Mouse (Mus musculus) embryonic facial prominence, embryonic 11.5 days (tissue): ENCODE results near the gene Tpx2. TPM values are rescaled to one million over a fixed set of nuclear protein-coding genes. Genes with fewer than 3 reads are reported as not detected.

ENCODE experiments used
- ATAC-seq: fragments of 200-750 bp; cut with Nextera tagmentation; replicated peaks from 2 replicates; pipeline ENCODE4 v1.8.0; 2017; ENCODE audit warnings: low read depth; ENCODE audit not compliant: insufficient number of reproducible peaks, low FRiP score, low TSS enrichment
- DNase-seq: peaks from one replicate; pipeline ENCODE4 v3.0.0-alpha.2; 2015; ENCODE audit warnings: low spot score
- H3K27ac ChIP-seq: fragments of 300-500 bp; sonication (generic); replicated peaks from 2 replicates; pipeline ENCODE4 v1.5.1; 2014; ENCODE audit warnings: mild to moderate bottlenecking, low read depth, low read length, control low read depth
- H3K27me3 ChIP-seq: fragments of 300-500 bp; sonication (generic); 2 replicates; pipeline ENCODE4 v1.6.1; 2014; ENCODE audit warnings: mild to moderate bottlenecking, low read length, moderate library complexity, mixed read lengths; ENCODE audit not compliant: control insufficient read depth, insufficient read depth
- H3K36me3 ChIP-seq: fragments of 300-500 bp; sonication (generic); replicated peaks from 2 replicates; pipeline ENCODE4 v1.6.1; 2014; ENCODE audit warnings: low read depth, mild to moderate bottlenecking, low read length, moderate library complexity, mixed read lengths; ENCODE audit not compliant: control insufficient read depth, insufficient read depth
- H3K4me1 ChIP-seq: fragments of 300-500 bp; sonication (generic); 2 replicates; pipeline ENCODE4 v1.6.1; 2014; ENCODE audit warnings: low read length, mixed read lengths; ENCODE audit not compliant: control insufficient read depth, insufficient read depth
- H3K4me2 ChIP-seq: fragments of 300-500 bp; sonication (generic); 2 replicates; pipeline ENCODE4 v1.6.1; 2014; ENCODE audit warnings: low read depth, mild to moderate bottlenecking, control low read depth, low read length, moderate library complexity
- H3K4me3 ChIP-seq: fragments of 300-500 bp; sonication (generic); 2 replicates; pipeline ENCODE4 v1.5.1; 2014; ENCODE audit warnings: low read depth, low read length, control low read depth
- H3K9ac ChIP-seq: fragments of 300-500 bp; sonication (generic); replicated peaks from 2 replicates; pipeline ENCODE4 v1.6.1; 2014; ENCODE audit warnings: mild to moderate bottlenecking, control low read depth, low read length
- H3K9me3 ChIP-seq: fragments of 300-500 bp; sonication (generic); replicated peaks from 2 replicates; pipeline ENCODE4 v1.6.1; 2016; ENCODE audit warnings: mild to moderate bottlenecking, low read length, inconsistent platforms, mixed read lengths; ENCODE audit not compliant: control insufficient read depth
- WGBS: fragments of 180-500 bp; shearing (Covaris S2); extraction: QIAGEN DNeasy Blood & Tissue Kit; methylation state at CpG from one replicate; pipeline ENCODE4 v1.1.7; 2014; 5-methylcytosine and 5-hydroxymethylcytosine counted together
- polyA plus RNA-seq: library from polyadenylated mRNA; unstranded; fragments of >200 nt; fragmentation: Nextera tagmentation; extraction: Ambion mirVana; gene quantifications from 2 replicates; pipeline ENCODE4 v1.2.1, GENCODE M21; 2014

The Tpx2 gene
- polyA plus RNA-seq, 1 experiment from 2014 or later, result 190 TPM

GRCm38 (mm10) chr2:152925189-152925872, 77.6 kb downstream of the Tpx2 start:
- ATAC-seq (peak; percentile 54; the same call in 1 of the 2 replicates), DNase-seq (peak; percentile 79)
- Histone ChIP-seq H3K9ac (no peak overlapping the region), H3K9me3 (no peaks in the 10 kb centered on the region), H3K36me3 (no peaks in the 10 kb centered on the region), H3K4me3 (no peak overlapping the region), H3K27ac (peak overlapping the region; percentile 82), H3K4me2 (no peak overlapping the region; the same call in 1 of the 2 replicates), H3K27me3 (no peaks in the 10 kb centered on the region), H3K4me1 (peaks cover 9% of the 10 kb centered on the region)
- WGBS, result 28% methylated on average over 11 of the region's 11 CpGs

DNA sequence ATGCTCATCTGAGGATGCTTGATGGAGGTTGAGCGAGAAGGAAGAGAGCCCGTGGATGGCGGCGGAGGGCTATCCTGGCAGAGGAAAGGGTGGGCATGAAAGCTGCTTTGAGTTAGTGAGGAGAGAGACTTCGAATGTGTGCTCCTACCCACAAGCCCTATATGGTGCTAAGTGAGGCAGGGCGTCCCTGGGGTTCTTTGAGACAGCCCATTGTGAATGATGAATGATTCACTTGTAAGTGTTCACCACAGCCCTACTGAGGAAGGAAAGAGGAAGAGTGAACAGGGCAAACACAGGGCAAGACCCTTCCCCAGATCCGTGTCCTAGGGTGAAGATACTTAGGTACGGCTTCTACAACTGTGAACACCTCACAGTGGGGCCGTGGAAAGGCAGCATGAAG, 79.1 kb downstream of the Tpx2 start:
- no peak for DNase-seq
- peaks cover 9% of the 10 kb centered on the region for H3K4me1 ChIP-seq
- H3K4me2 ChIP-seq, result no peak overlapping the region
- H3K27me3 ChIP-seq, result no peaks in the 10 kb centered on the region
- ATAC-seq, result no peak
- 56% methylated on average over 9 of the region's 9 CpGs for WGBS
- H3K27ac ChIP-seq, result no peak overlapping the region
- H3K36me3 ChIP-seq, result no peaks in the 10 kb centered on the region
- H3K9ac ChIP-seq, result no peak overlapping the region
- H3K4me3 ChIP-seq, result no peak overlapping the region
- no peaks in the 10 kb centered on the region for H3K9me3 ChIP-seq

- Histone ChIP-seq H3K4me3 (no peak overlapping the region), H3K36me3 (no peaks in the 10 kb centered on the region), H3K27me3 (no peaks in the 10 kb centered on the region), H3K4me2 (no peak overlapping the region), H3K9ac (no peak overlapping the region), H3K27ac (no peak overlapping the region), H3K9me3 (no peaks in the 10 kb centered on the region), H3K4me1 (peaks cover 7% of the 10 kb centered on the region)
- no peak for DNase-seq
- ATAC-seq, result no peak
- 61% methylated on average over 5 of the region's 5 CpGs for WGBS
Measured at GRCm38 (mm10) chr2:152927371-152927770, 79.6 kb downstream of the Tpx2 start.

DNA sequence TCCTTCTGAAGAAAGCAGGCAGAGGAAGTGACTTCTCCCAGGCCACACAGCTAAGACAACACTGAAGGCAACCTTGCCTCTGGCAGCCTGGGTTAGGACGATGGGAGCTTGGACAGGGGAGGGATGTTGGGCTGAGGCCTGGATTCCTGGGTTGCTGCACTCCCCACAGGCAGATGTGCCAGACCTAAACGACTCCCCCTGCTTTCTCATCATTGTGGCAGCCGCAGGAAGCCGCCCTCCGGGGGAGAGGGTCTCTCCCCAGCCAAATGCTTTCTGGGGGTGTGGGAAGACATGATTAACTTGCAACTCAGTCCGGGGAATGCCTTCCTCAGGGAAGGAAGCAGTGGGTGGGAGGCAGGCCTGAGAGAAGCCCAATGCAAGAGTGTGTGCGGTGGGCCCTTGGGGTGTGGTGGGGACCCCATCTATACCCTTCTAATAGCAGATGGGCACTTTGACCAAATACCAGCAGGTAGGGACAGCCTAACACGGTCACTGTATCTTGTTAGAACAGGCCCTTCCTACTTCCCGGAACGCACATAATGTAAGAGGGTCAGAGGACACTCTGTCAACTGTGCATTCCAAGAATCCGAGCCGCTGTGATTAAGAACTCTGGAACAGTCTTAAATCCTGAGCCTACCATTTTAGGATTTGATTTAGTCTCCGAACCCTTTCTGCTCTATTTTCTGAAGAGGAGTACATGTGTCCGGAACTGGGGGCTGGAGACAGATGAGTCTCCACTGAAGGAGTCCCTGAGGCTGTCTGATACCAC, 80.6 kb downstream of the Tpx2 start:
- Histone ChIP-seq H3K9me3 (no peaks in the 10 kb centered on the region), H3K9ac (no peak overlapping the region; the same call in 1 of the 2 replicates), H3K27ac (no peak overlapping the region), H3K4me1 (peaks cover 7% of the 10 kb centered on the region), H3K36me3 (no peaks in the 10 kb centered on the region), H3K27me3 (no peaks in the 10 kb centered on the region), H3K4me2 (no peak overlapping the region), H3K4me3 (no peak overlapping the region)
- no peak for ATAC-seq
- DNase-seq, result no peak
- 42% methylated on average over 14 of the region's 14 CpGs for WGBS

DNA sequence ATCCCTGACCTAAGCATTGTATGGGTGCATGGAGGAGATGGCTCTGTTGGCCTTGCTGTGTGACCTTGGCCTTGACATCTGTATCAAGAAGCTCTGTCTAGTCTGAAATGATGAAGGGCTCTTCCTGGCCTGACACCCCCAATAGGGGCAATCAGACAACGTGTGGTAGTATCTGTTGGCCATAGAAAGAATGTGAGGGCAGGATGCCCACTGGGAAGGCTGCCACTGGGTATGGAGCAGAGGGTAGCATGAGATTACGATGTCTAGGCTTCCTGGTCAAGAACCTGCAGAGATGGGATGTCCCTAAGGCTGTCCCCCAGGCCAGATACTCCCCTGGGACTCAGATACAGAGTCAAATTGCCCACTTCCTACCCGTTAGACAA, 81.2 kb downstream of the Tpx2 start:
- Histone ChIP-seq H3K9me3 (no peaks in the 10 kb centered on the region), H3K4me1 (peaks cover 7% of the 10 kb centered on the region), H3K4me2 (no peak overlapping the region), H3K9ac (no peak overlapping the region), H3K36me3 (no peaks in the 10 kb centered on the region), H3K27me3 (no peaks in the 10 kb centered on the region), H3K27ac (no peak overlapping the region), H3K4me3 (no peak overlapping the region)
- 70% methylated on average over 3 of the region's 3 CpGs for WGBS
- DNase-seq, result no peak
- no peak for ATAC-seq

DNA sequence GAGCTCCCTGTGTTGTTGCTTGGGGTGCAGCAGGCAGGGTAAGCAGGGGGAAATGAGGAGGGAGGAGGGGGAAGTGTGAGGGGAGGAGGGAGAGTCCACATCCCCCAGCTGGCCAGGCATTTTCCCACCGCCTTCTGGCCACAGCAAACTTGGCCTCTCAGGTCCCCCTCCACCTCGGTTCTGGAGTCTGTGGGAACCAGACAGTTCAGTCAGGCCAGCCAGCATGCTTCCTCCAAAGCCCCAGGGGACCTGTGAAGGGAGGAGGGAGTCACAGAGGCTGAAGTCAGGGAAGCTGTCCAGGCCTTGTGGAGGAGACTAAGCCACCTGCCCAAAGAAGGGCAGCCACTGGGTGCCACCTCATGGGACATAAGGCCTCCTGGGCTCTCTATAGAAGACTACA, 82.5 kb downstream of the Tpx2 start:
- Histone ChIP-seq H3K4me3 (no peak overlapping the region), H3K27ac (no peak overlapping the region), H3K9me3 (no peaks in the 10 kb centered on the region), H3K27me3 (no peaks in the 10 kb centered on the region), H3K36me3 (no peaks in the 10 kb centered on the region), H3K4me1 (peaks cover 5% of the 10 kb centered on the region), H3K9ac (no peak overlapping the region), H3K4me2 (no peak overlapping the region)
- 27% methylated on average over 2 of the region's 2 CpGs for WGBS
- no peak for DNase-seq
- no peak for ATAC-seq

DNA sequence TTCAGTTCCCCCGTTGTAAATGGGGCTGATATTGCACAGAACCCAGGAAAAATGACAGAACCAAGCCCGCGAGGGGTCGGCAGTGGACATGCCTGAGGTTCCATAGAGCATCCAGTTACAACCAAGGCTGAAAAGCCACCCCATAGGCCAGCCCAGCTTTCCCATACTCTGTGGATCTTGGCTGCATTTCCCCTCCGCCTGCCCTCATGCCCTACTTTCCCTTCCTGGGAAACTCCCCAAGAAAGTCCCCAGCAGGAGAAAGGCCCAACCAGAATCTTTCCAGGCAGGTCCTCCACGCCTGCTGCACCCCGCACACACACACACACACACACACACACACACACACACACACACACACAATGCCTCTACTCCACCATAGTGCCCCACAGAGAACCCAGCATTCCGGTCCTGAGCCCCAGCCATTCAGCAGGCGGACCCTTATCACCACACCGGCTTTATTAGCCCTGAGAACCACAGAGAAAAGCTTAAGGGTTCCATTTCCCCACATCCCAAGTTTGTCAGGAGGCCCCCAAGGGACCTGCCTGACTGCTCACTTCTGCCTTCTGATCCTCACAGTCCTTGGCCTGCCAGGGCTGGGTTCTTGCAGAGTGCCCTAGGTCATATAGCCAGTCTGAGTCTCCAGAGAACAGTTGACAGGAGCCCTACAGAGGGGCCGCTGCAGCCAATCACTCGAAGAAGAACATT, 83.8 kb downstream of the Tpx2 start:
- Histone ChIP-seq H3K9ac (no peak overlapping the region), H3K4me1 (no peaks in the 10 kb centered on the region; the same call in 1 of the 2 replicates), H3K4me2 (no peak overlapping the region), H3K27ac (no peak overlapping the region), H3K36me3 (no peaks in the 10 kb centered on the region), H3K9me3 (no peaks in the 10 kb centered on the region), H3K27me3 (no peaks in the 10 kb centered on the region), H3K4me3 (no peak overlapping the region)
- no peak for ATAC-seq
- WGBS, result 70% methylated on average over 12 of the region's 12 CpGs
- DNase-seq, result no peak

GRCm38 (mm10) chr2:152933048-152933447, 85.3 kb downstream of the Tpx2 start, which contains the start of gene Foxs1:
Foxs1 (minus strand) TSS chr2:152933208.
- Histone ChIP-seq H3K36me3 (no peaks in the 10 kb centered on the region), H3K27me3 (no peaks in the 10 kb centered on the region), H3K4me3 (no peak within 1 kb of the TSS), H3K4me2 (no peak within 1 kb of the TSS), H3K9me3 (no peaks in the 10 kb centered on the region), H3K9ac (no peak within 1 kb of the TSS), H3K27ac (no peak within 1 kb of the TSS), H3K4me1 (no peaks in the 10 kb centered on the region)
- ATAC-seq (no peak), DNase-seq (no peak)
- WGBS, result 36% methylated on average over 9 of the region's 9 CpGs
